Mouse (Mus musculus) embryonic facial prominence, embryonic 11.5 days (tissue): Measurements from ENCODE around the gene Sash3. TPM values are rescaled to one million over a fixed set of nuclear protein-coding genes. Genes with fewer than 3 reads are reported as not detected.

ENCODE experiments used
- ATAC-seq: fragments of 200-750 bp; cut with Nextera tagmentation; replicated peaks from 2 replicates; pipeline ENCODE4 v1.8.0; 2017; ENCODE audit warnings: low read depth; ENCODE audit not compliant: insufficient number of reproducible peaks, low FRiP score, low TSS enrichment
- DNase-seq: peaks from one replicate; pipeline ENCODE4 v3.0.0-alpha.2; 2015; ENCODE audit warnings: low spot score
- H3K27ac ChIP-seq: fragments of 300-500 bp; sonication (generic); replicated peaks from 2 replicates; pipeline ENCODE4 v1.5.1; 2014; ENCODE audit warnings: mild to moderate bottlenecking, low read depth, low read length, control low read depth
- H3K27me3 ChIP-seq: fragments of 300-500 bp; sonication (generic); 2 replicates; pipeline ENCODE4 v1.6.1; 2014; ENCODE audit warnings: mild to moderate bottlenecking, low read length, moderate library complexity, mixed read lengths; ENCODE audit not compliant: control insufficient read depth, insufficient read depth
- H3K36me3 ChIP-seq: fragments of 300-500 bp; sonication (generic); replicated peaks from 2 replicates; pipeline ENCODE4 v1.6.1; 2014; ENCODE audit warnings: low read depth, mild to moderate bottlenecking, low read length, moderate library complexity, mixed read lengths; ENCODE audit not compliant: control insufficient read depth, insufficient read depth
- H3K4me1 ChIP-seq: fragments of 300-500 bp; sonication (generic); 2 replicates; pipeline ENCODE4 v1.6.1; 2014; ENCODE audit warnings: low read length, mixed read lengths; ENCODE audit not compliant: control insufficient read depth, insufficient read depth
- H3K4me2 ChIP-seq: fragments of 300-500 bp; sonication (generic); 2 replicates; pipeline ENCODE4 v1.6.1; 2014; ENCODE audit warnings: low read depth, mild to moderate bottlenecking, control low read depth, low read length, moderate library complexity
- H3K4me3 ChIP-seq: fragments of 300-500 bp; sonication (generic); 2 replicates; pipeline ENCODE4 v1.5.1; 2014; ENCODE audit warnings: low read depth, low read length, control low read depth
- H3K9ac ChIP-seq: fragments of 300-500 bp; sonication (generic); replicated peaks from 2 replicates; pipeline ENCODE4 v1.6.1; 2014; ENCODE audit warnings: mild to moderate bottlenecking, control low read depth, low read length
- H3K9me3 ChIP-seq: fragments of 300-500 bp; sonication (generic); replicated peaks from 2 replicates; pipeline ENCODE4 v1.6.1; 2016; ENCODE audit warnings: mild to moderate bottlenecking, low read length, inconsistent platforms, mixed read lengths; ENCODE audit not compliant: control insufficient read depth
- WGBS: fragments of 180-500 bp; shearing (Covaris S2); extraction: QIAGEN DNeasy Blood & Tissue Kit; methylation state at CpG from one replicate; pipeline ENCODE4 v1.1.7; 2014; 5-methylcytosine and 5-hydroxymethylcytosine counted together
- polyA plus RNA-seq: library from polyadenylated mRNA; unstranded; fragments of >200 nt; fragmentation: Nextera tagmentation; extraction: Ambion mirVana; gene quantifications from 2 replicates; pipeline ENCODE4 v1.2.1, GENCODE M21; 2014

Gene Sash3
- polyA plus RNA-seq, 1 experiment from 2014 or later = 1.5 TPM

- DNase-seq (no peak), ATAC-seq (no peak)
- no peaks in the 10 kb centered on the region for H3K27me3 ChIP-seq
- H3K36me3 ChIP-seq = no peaks in the 10 kb centered on the region
- 83% methylated on average over 2 of the region's 2 CpGs for WGBS
- H3K9ac ChIP-seq = no peak overlapping the region
- no peak overlapping the region for H3K4me2 ChIP-seq
- no peaks in the 10 kb centered on the region for H3K4me1 ChIP-seq
- H3K27ac ChIP-seq = no peak overlapping the region
- H3K4me3 ChIP-seq = no peak overlapping the region
- no peaks in the 10 kb centered on the region for H3K9me3 ChIP-seq
These were observed 990 bp downstream of the Sash3 start for GRCm38 (mm10) chrX:48147226-48147625.

DNA sequence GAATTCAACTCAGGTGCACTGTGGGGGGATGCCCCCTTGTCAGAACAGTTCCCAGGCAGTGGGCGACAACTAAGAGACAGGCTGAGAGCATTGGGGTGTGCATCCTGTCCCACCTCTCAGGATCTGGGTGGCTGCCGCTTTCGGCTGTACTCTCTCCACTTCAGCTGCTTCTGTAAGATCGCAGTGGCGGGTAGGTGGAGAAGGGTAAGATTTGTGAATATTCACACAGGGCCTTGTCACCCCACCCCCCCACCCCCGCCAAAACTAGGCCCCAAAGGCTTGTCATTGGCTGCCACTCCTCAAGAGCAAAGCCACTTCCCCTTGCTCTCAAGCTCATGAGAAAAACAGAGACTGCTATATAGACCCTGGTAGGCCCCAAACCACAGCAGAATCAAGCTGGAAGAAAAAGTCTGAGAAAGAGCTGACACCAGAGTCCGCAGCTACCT lies 1.5 kb downstream of the Sash3 start:
- ATAC-seq = no peak
- 81% methylated on average over 7 of the region's 7 CpGs for WGBS
- Histone ChIP-seq H3K36me3 (no peaks in the 10 kb centered on the region), H3K27ac (no peak overlapping the region), H3K27me3 (no peaks in the 10 kb centered on the region), H3K4me3 (no peak overlapping the region), H3K9me3 (no peaks in the 10 kb centered on the region), H3K4me1 (no peaks in the 10 kb centered on the region), H3K9ac (no peak overlapping the region), H3K4me2 (no peak overlapping the region)
- no peak for DNase-seq

DNA sequence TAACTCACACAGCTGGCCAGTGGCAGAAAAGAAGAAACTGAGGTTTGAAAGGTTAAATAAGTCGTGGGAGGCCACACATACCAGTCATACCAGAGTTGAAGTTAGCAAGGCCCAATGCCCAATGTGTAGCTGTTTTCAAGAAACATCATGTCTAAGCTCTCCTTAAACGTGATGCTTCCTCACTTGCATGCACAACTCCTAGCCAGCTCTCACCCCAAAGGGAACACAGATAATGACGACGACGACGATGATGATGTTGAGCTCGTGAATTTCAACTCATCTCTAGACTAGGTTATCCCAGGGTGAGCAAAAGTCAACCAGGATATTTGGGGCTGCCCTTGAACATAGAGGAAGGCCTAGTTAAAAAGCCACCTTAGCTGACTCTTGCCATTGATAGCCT lies 5.9 kb downstream of the Sash3 start:
- WGBS = 78% methylated on average over 7 of the region's 7 CpGs
- H3K4me2 ChIP-seq = no peak overlapping the region
- no peaks in the 10 kb centered on the region for H3K4me1 ChIP-seq
- H3K27me3 ChIP-seq = no peaks in the 10 kb centered on the region
- ATAC-seq (no peak), DNase-seq (no peak)
- H3K27ac ChIP-seq = no peak overlapping the region
- no peak overlapping the region for H3K9ac ChIP-seq
- H3K36me3 ChIP-seq = no peaks in the 10 kb centered on the region
- no peaks in the 10 kb centered on the region for H3K9me3 ChIP-seq
- no peak overlapping the region for H3K4me3 ChIP-seq

- no peak overlapping the region for H3K4me2 ChIP-seq
- no peak overlapping the region for H3K27ac ChIP-seq
- no peak overlapping the region for H3K9ac ChIP-seq
- no peaks in the 10 kb centered on the region for H3K36me3 ChIP-seq
- 86% methylated on average over 2 of the region's 2 CpGs for WGBS
- H3K27me3 ChIP-seq = no peaks in the 10 kb centered on the region
- H3K4me3 ChIP-seq = no peak overlapping the region
- DNase-seq = no peak
- no peak for ATAC-seq
- no peaks in the 10 kb centered on the region for H3K4me1 ChIP-seq
- no peaks in the 10 kb centered on the region for H3K9me3 ChIP-seq
These were observed 7.2 kb downstream of the Sash3 start for GRCm38 (mm10) chrX:48153414-48153813.

GRCm38 (mm10) chrX:48153949-48154348 lies 7.7 kb downstream of the Sash3 start:
- Histone ChIP-seq H3K36me3 (no peaks in the 10 kb centered on the region), H3K9me3 (no peaks in the 10 kb centered on the region), H3K9ac (no peak overlapping the region), H3K27ac (no peak overlapping the region), H3K4me2 (no peak overlapping the region), H3K4me1 (no peaks in the 10 kb centered on the region), H3K4me3 (no peak overlapping the region), H3K27me3 (no peaks in the 10 kb centered on the region)
- no peak for ATAC-seq
- 55% methylated on average over 2 of the region's 2 CpGs for WGBS
- no peak for DNase-seq

DNA sequence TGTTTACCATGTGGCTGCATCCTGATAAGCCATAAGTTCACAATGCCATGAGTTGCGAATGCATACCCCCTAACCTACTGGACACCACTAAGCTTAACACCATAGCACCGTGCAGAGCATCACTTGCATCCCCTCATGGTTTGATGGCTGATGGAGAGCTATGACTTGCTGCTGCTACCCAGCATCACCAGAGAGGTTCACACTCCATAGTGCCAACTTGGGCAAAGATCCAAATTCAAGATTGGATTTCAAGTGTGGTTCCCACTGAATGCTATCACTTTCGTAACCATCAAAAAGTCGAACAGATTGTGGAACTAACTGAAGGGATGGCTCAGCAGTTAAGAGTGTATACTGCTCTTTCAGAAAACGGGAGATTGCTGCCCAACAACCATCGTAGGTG lies 9.3 kb downstream of the Sash3 start:
- H3K4me3 ChIP-seq = no peak overlapping the region
- ATAC-seq = no peak
- 90% methylated on average over 6 of the region's 6 CpGs for WGBS
- no peak overlapping the region for H3K9ac ChIP-seq
- H3K9me3 ChIP-seq = no peaks in the 10 kb centered on the region
- H3K36me3 ChIP-seq = no peaks in the 10 kb centered on the region
- no peaks in the 10 kb centered on the region for H3K4me1 ChIP-seq
- no peak overlapping the region for H3K27ac ChIP-seq
- no peak overlapping the region for H3K4me2 ChIP-seq
- no peak for DNase-seq
- H3K27me3 ChIP-seq = no peaks in the 10 kb centered on the region

- H3K9me3 ChIP-seq = no peaks in the 10 kb centered on the region
- H3K27me3 ChIP-seq = no peaks in the 10 kb centered on the region
- no peak for ATAC-seq
- no peak overlapping the region for H3K4me3 ChIP-seq
- H3K9ac ChIP-seq = no peak overlapping the region
- no peak overlapping the region for H3K27ac ChIP-seq
- 88% methylated on average over 8 of the region's 8 CpGs for WGBS
- no peak overlapping the region for H3K4me2 ChIP-seq
- DNase-seq = no peak
- no peaks in the 10 kb centered on the region for H3K36me3 ChIP-seq
- no peaks in the 10 kb centered on the region for H3K4me1 ChIP-seq
These were observed 11.2 kb downstream of the Sash3 start for GRCm38 (mm10) chrX:48157396-48157795.

DNA sequence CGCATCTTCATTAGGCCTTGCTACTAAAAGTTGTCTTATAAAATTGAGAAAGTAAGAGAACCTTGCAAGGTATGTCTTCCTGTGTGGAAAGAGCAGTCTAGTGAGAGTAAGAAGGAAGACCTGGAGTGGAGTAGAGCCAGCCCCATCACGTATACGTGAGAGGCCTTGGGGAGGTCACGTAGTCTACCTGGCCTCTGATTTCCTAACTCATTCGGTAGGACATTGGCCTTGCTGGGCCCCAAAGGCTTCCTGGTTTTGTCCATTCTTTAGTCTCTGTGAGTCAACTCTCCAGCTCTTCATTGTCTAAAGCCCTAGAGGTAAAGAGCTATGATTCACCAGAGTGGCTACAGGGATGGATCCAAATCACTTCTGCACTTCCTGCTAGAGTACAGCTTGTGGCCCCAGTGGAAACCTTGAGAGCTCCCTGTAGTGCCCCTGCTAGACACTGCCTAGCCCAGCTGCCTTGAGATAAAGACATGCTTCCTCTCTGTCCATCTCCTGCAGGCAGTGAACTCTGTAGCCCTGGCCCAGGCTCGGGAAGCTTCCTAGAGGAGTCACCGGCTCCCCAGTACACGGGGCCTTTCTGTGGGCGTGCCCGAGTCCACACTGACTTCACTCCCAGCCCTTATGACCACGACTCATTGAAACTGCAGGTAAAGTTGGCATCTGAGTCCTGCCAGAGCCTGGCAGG lies 12.1 kb downstream of the Sash3 start:
- no peak overlapping the region for H3K4me2 ChIP-seq
- H3K9ac ChIP-seq = no peak overlapping the region
- H3K36me3 ChIP-seq = no peaks in the 10 kb centered on the region
- H3K4me1 ChIP-seq = no peaks in the 10 kb centered on the region
- no peak overlapping the region for H3K27ac ChIP-seq
- WGBS = 89% methylated on average over 11 of the region's 11 CpGs
- H3K9me3 ChIP-seq = no peaks in the 10 kb centered on the region
- no peak overlapping the region for H3K4me3 ChIP-seq
- no peaks in the 10 kb centered on the region for H3K27me3 ChIP-seq
- no peak for ATAC-seq
- no peak for DNase-seq
